Mouse (Mus musculus) left cerebral cortex, postnatal 4 days (tissue): Measurements from ENCODE around the gene Fga. TPM values are rescaled to one million over a fixed set of nuclear protein-coding genes. Genes with fewer than 3 reads are reported as not detected.

ENCODE experiments used
- DNase-seq: peaks from one replicate; pipeline ENCODE4 v3.0.0-alpha.2; 2022
- intact Hi-C: fragments of 180-260 bp; cut with DNase I; formaldehyde crosslinking; loops from one replicate; pipeline ENCODE4 v1.15.1; 2025
- total RNA-seq, 2 experiments: library from RNA; stranded (reverse); gene quantifications; 2 replicates each; pipeline ENCODE4 v1.2.3; 2021

Fga gene
- total RNA-seq, 2 experiments from 2014 or later: not detected

DNA sequence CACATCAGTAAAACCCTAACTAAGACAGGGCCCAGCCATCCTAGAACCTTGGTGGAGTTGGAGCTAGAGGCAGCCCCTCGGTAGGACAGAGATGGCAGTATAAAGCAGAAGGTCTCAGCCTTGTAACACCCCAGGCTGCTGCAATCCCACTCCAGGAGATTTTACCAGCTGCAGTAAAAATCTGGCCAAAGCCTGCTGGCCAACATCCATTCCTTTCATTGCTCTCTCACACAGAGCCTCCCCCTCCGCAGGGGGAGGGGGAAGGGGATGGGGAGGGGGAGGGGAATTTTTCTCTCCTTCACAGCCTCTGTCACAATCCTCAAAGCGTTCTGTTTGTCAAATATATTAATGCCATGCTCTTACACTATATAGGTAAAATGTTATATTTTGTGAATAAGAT lies 50.7 kb downstream of the Fga start:
- DNase-seq: peak; percentile 67
- intact Hi-C loops: no loop called here

DNA sequence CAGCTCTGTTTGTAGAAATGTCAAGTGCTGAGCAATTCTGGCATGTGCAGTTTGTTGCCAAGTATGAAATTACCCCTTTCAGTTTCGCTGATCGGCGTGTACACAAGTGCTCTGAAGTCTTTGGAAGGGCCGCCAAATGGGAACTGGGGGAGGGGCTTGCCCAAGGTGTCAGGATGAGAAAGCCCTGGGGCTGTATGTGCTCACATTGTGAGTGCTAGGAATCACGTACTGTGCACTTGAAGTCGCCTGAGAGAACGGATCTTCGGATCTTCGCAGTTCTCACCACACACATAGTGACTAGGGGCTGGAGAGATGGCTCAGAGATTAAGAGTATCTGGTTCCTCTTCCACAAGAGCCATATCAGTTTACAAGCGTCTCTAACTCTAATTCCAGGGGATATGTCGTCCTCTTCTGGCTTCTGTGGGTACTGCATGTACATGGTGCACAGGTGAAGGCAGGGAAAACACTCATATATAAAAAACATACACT lies 54.7 kb downstream of the Fga start:
- intact Hi-C loops: no loop called here

More for the DNA sequence above, 54.7 kb downstream of the Fga start:
- DNase-seq: peak; percentile 61

Other genes starting within 250 kb of the Fga start
- gene Rbm46, start 149.6 kb upstream of the Fga start, total RNA-seq: 1 to 10 TPM; 1.3 to 1.6 TPM
- under 1 TPM; 0.16 to 0.32 TPM for gene Lrat, start 122.1 kb upstream of the Fga start, total RNA-seq
- gene Fgg, start 18.4 kb upstream of the Fga start, total RNA-seq: not detected
- not detected for gene Fgb, start 23.8 kb downstream of the Fga start, total RNA-seq
- 10 to 100 TPM; 58.6 to 60.0 TPM for gene Plrg1, start 29.4 kb downstream of the Fga start, total RNA-seq
- 1 to 10 TPM; 5.3 to 7.7 TPM for gene Dchs2, start 101.9 kb downstream of the Fga start, total RNA-seq